Mouse (Mus musculus): ENCODE measurements around the gene Dcaf4. TPM values are rescaled to one million over a fixed set of nuclear protein-coding genes. Genes with fewer than 3 reads are reported as not detected.

The Dcaf4 gene
- polyA plus RNA-seq, 1 experiment from 2014 or later = 21.3 TPM

DNA sequence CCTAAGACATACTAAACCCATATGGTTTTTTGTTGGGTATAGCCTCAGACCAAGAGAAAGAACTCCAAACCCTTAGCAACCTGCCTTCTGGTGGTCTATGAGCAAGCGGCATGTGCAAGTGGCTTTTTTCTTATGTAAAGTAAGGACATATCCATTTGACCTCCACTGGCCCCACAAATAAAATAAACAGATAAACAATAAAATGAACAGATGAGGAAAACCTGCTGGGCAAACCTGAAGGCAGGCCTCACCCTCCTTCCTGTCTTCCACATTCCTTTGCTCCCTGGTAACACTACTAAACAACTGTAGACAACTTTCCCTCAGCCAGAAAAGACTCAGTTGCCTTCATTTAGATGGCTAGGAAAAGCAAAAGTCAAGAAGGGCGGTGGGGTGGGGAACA lies 58.1 kb downstream of the Dcaf4 start:
- 86% methylated on average over 2 of the region's 2 CpGs for WGBS
- H3K9me3 ChIP-seq (ENCODE audit: control insufficient read depth, low read length) = no peaks in the 10 kb centered on the region
- no peak overlapping the region for H3K9ac ChIP-seq (ENCODE audit: low read length)
- ATAC-seq (ENCODE audit: low FRiP score) (no peak), DNase-seq (ENCODE audit: low spot score, missing footprints) (no peak)
- H3K36me3 ChIP-seq (ENCODE audit: control insufficient read depth, insufficient read depth, low read length) = peaks cover 13% of the 10 kb centered on the region
- no peaks in the 10 kb centered on the region for H3K27me3 ChIP-seq (ENCODE audit: control insufficient read depth, insufficient read depth, low read length)
- no peak overlapping the region for H3K4me3 ChIP-seq (ENCODE audit: low read depth, low read length)
- H3K4me2 ChIP-seq = no peak overlapping the region
- no peaks in the 10 kb centered on the region; the same call in 1 of the 2 replicates for H3K4me1 ChIP-seq (ENCODE audit: control insufficient read depth, insufficient read depth, low read length)
- H3K27ac ChIP-seq (ENCODE audit: low read depth, low read length) = no peak overlapping the region

DNA sequence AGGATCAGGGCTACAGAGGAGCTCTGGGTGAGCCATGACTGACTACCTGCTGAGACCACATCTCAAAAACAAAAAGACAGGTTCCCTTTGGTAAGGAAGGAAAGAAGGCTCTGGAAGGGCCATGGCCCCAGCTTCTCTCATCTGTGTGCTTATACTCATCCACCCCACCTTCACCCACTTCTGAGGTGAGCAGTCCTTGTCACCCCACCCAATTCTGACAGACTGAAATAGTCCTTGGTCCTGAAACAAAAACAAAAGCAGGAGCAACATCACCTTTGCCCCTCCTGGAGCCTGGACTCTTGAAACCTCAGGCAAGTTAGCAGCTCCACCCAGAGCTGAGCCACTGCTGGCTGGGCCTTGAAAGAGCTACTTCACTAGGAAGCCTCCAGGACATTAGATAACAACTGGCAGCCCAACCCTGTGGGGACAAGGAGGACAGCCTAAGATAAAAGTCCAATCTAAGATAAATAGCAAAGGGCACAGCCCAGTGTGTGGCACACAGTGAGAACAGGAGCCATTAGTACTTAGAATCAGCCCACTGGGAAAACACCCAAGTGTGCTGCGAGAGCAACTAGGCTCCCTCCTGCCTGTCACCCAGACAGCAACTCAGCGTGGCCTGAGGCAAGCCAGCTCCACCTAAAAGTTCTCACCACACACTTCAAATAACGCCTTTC lies 58.8 kb downstream of the Dcaf4 start:
- Histone ChIP-seq H3K36me3 (ENCODE audit: control insufficient read depth, insufficient read depth, low read length) (peaks cover 13% of the 10 kb centered on the region), H3K9ac (ENCODE audit: low read length) (no peak overlapping the region)
- no peak for ATAC-seq (ENCODE audit: low FRiP score)

DNA sequence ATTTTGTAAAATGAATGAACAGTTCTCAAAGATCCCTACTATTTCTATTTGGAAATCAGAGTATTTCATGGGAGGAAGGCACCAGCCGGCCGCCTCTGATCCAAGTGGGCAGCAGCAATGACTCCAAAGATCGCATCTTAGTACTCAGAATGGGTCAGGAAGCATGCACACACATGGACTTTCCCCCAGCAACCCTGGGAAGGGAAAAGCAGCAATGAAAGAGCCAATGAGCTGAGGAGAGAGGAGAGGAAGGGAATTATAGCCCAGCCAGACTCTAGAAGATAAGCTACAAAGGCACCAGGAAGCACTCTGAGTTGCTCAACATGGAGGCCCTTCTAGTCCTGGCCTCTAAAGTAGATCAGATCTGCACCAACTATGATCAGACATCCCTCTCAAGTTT lies 60.0 kb downstream of the Dcaf4 start:
- Histone ChIP-seq H3K36me3 (ENCODE audit: control insufficient read depth, insufficient read depth, low read length) (peaks cover 7% of the 10 kb centered on the region; the same call in 1 of the 2 replicates), H3K4me1 (ENCODE audit: control insufficient read depth, insufficient read depth, low read length) (no peaks in the 10 kb centered on the region; the same call in 1 of the 2 replicates), H3K27me3 (ENCODE audit: control insufficient read depth, insufficient read depth, low read length) (no peaks in the 10 kb centered on the region), H3K9ac (ENCODE audit: low read length) (no peak overlapping the region), H3K4me2 (no peak overlapping the region), H3K4me3 (ENCODE audit: low read depth, low read length) (no peak overlapping the region), H3K27ac (ENCODE audit: low read depth, low read length) (no peak overlapping the region), H3K9me3 (ENCODE audit: control insufficient read depth, low read length) (no peaks in the 10 kb centered on the region)
- DNase-seq (ENCODE audit: low spot score, missing footprints) (no peak), ATAC-seq (ENCODE audit: low FRiP score) (no peak)
- WGBS = 94% methylated on average over 3 of the region's 3 CpGs

More for the DNA sequence above, 58.8 kb downstream of the Dcaf4 start:
- no peak for DNase-seq (ENCODE audit: low spot score, missing footprints)
- H3K4me3 ChIP-seq (ENCODE audit: low read depth, low read length) = no peak overlapping the region
- H3K27me3 ChIP-seq (ENCODE audit: control insufficient read depth, insufficient read depth, low read length) = no peaks in the 10 kb centered on the region
- WGBS = 58% methylated on average over 3 of the region's 3 CpGs
- H3K27ac ChIP-seq (ENCODE audit: low read depth, low read length) = no peak overlapping the region
- no peak overlapping the region for H3K4me2 ChIP-seq
- no peaks in the 10 kb centered on the region for H3K9me3 ChIP-seq (ENCODE audit: control insufficient read depth, low read length)
- no peaks in the 10 kb centered on the region; the same call in 1 of the 2 replicates for H3K4me1 ChIP-seq (ENCODE audit: control insufficient read depth, insufficient read depth, low read length)

DNA sequence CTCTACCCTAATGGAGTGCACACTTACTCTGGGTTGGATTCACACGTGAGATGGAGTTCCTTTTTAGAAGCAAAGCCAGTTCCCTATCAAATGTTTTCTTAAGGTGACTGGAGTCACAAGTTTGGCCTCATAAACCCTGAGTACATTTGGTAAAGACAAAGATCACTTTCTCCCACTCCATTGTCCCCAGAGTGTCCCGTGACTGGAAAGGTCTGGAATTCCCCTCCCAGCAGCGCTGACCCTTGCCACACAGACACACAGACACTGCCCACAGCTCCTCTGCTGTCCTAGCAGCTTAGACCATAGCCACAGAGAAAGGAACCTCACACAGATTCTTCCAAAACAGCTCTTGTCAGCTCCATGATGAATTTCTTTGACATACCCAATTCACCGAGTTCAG lies 61.8 kb downstream of the Dcaf4 start:
- no peak overlapping the region for H3K9ac ChIP-seq (ENCODE audit: low read length)
- no peaks in the 10 kb centered on the region for H3K27me3 ChIP-seq (ENCODE audit: control insufficient read depth, insufficient read depth, low read length)
- H3K4me3 ChIP-seq (ENCODE audit: low read depth, low read length) = no peak overlapping the region
- H3K4me1 ChIP-seq (ENCODE audit: control insufficient read depth, insufficient read depth, low read length) = no peaks in the 10 kb centered on the region; the same call in 1 of the 2 replicates
- no peak for DNase-seq (ENCODE audit: low spot score, missing footprints)
- no peak overlapping the region for H3K4me2 ChIP-seq
- ATAC-seq (ENCODE audit: low FRiP score) = no peak
- H3K36me3 ChIP-seq (ENCODE audit: control insufficient read depth, insufficient read depth, low read length) = no peaks in the 10 kb centered on the region
- no peak overlapping the region for H3K27ac ChIP-seq (ENCODE audit: low read depth, low read length)
- no peaks in the 10 kb centered on the region for H3K9me3 ChIP-seq (ENCODE audit: control insufficient read depth, low read length)
- WGBS = 73% methylated on average over 4 of the region's 4 CpGs

DNA sequence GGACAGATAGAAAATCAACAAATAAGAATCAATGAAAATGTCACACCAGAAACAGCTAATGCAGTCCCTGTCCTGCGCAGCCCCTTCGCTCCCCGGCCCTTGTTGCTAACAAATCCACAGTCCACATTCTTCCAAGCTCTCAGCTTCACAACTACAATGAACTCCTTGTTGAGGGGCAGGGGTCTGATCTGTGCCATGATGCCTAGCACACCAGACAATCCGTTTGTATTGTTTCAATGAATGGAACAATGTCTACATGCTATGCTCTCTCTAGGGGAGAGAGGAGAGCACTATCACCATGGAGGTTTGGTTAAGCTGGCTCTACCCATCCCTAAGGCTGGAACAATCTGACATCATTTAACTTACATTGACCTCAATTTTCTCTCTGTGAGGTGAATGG lies 62.5 kb downstream of the Dcaf4 start:
- Histone ChIP-seq H3K9me3 (ENCODE audit: control insufficient read depth, low read length) (no peaks in the 10 kb centered on the region), H3K9ac (ENCODE audit: low read length) (no peak overlapping the region), H3K4me1 (ENCODE audit: control insufficient read depth, insufficient read depth, low read length) (no peaks in the 10 kb centered on the region; the same call in 1 of the 2 replicates), H3K27ac (ENCODE audit: low read depth, low read length) (no peak overlapping the region), H3K36me3 (ENCODE audit: control insufficient read depth, insufficient read depth, low read length) (no peaks in the 10 kb centered on the region), H3K4me3 (ENCODE audit: low read depth, low read length) (no peak overlapping the region), H3K4me2 (no peak overlapping the region), H3K27me3 (ENCODE audit: control insufficient read depth, insufficient read depth, low read length) (no peaks in the 10 kb centered on the region)
- 82% methylated on average over 4 of the region's 4 CpGs for WGBS
- no peak for ATAC-seq (ENCODE audit: low FRiP score)
- no peak for DNase-seq (ENCODE audit: low spot score, missing footprints)

DNA sequence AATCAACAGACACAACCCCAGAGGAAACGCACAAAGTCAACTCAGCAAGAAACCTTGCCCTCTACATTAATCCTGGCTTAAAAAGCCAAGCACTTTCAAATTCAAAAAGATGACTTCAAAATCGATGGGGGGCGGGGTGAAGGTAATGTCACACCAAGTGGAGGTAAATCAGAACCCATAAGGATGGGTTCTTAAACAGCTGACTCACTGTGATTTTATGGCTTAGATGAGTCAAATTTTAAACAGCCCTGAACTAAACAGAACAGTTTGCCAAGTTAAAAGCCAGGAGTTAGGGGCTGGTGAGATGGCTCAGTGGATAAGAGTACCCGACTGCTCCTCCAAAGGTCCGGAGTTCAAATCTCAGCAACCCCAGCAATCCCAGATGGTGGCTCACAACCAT lies 66.4 kb downstream of the Dcaf4 start:
- no peak for DNase-seq (ENCODE audit: low spot score, missing footprints)
- peaks cover 9% of the 10 kb centered on the region; the same call in 1 of the 2 replicates for H3K36me3 ChIP-seq (ENCODE audit: control insufficient read depth, insufficient read depth, low read length)
- H3K27ac ChIP-seq (ENCODE audit: low read depth, low read length) = no peak overlapping the region
- H3K9ac ChIP-seq (ENCODE audit: low read length) = no peak overlapping the region
- no peak for ATAC-seq (ENCODE audit: low FRiP score)
- H3K4me3 ChIP-seq (ENCODE audit: low read depth, low read length) = no peak overlapping the region
- no peak overlapping the region for H3K4me2 ChIP-seq
- no peaks in the 10 kb centered on the region for H3K27me3 ChIP-seq (ENCODE audit: control insufficient read depth, insufficient read depth, low read length)
- H3K4me1 ChIP-seq (ENCODE audit: control insufficient read depth, insufficient read depth, low read length) = no peaks in the 10 kb centered on the region
- WGBS = 93% methylated on average over 5 of the region's 5 CpGs
- H3K9me3 ChIP-seq (ENCODE audit: control insufficient read depth, low read length) = no peaks in the 10 kb centered on the region

Other genes starting within 250 kb of the Dcaf4 start
- gene Dpf3, start 32.8 kb upstream of the Dcaf4 start, polyA plus RNA-seq (2014; fragmentation: Nextera tagmentation; extraction: Ambion mirVana) = 11.3 and 13.7 TPM in 2 replicates
- 19.4 and 21.4 TPM in 2 replicates for gene Zfyve1, start 76.8 kb downstream of the Dcaf4 start, polyA plus RNA-seq (2014; fragmentation: Nextera tagmentation; extraction: Ambion mirVana)
- gene Rbm25, start 110.8 kb downstream of the Dcaf4 start, polyA plus RNA-seq (2014; fragmentation: Nextera tagmentation; extraction: Ambion mirVana) = 262 and 278 TPM in 2 replicates
- gene Psen1, start 167.7 kb downstream of the Dcaf4 start, polyA plus RNA-seq (2014; fragmentation: Nextera tagmentation; extraction: Ambion mirVana) = 75.2 and 76.2 TPM in 2 replicates
- 0.04 TPM in 1 of 2 replicates, not detected in the other for gene Papln, start 243.2 kb downstream of the Dcaf4 start, polyA plus RNA-seq (2014; fragmentation: Nextera tagmentation; extraction: Ambion mirVana)